Mouse (Mus musculus): ENCODE results near the gene Clptm1.

GRCm38 (mm10) chr7:19686521-19686920 lies 21.7 kb upstream of the Clptm1 start:
- TF ChIP-seq CTCF (IDR thresholded peaks at IDR 0.05; ENCODE audit: borderline replicate concordance, insufficient read depth, low read depth, low read length) (no peak), POLR2A (IDR thresholded peaks at IDR 0.05; ENCODE audit: borderline replicate concordance, insufficient read depth, low read length) (no peak)

Data from cerebellum, adult 2 months (tissue).